Mouse (Mus musculus) cerebral cortex, adult 2 months (tissue): ENCODE results near the gene Brd2.

Experiments used
- WGBS: fragments of 180-500 bp; shearing (Covaris S2); methylation state at CpG from one replicate; pipeline ENCODE4 v1.1.7; 2018; 5-methylcytosine and 5-hydroxymethylcytosine counted together

Gene Brd2

DNA sequence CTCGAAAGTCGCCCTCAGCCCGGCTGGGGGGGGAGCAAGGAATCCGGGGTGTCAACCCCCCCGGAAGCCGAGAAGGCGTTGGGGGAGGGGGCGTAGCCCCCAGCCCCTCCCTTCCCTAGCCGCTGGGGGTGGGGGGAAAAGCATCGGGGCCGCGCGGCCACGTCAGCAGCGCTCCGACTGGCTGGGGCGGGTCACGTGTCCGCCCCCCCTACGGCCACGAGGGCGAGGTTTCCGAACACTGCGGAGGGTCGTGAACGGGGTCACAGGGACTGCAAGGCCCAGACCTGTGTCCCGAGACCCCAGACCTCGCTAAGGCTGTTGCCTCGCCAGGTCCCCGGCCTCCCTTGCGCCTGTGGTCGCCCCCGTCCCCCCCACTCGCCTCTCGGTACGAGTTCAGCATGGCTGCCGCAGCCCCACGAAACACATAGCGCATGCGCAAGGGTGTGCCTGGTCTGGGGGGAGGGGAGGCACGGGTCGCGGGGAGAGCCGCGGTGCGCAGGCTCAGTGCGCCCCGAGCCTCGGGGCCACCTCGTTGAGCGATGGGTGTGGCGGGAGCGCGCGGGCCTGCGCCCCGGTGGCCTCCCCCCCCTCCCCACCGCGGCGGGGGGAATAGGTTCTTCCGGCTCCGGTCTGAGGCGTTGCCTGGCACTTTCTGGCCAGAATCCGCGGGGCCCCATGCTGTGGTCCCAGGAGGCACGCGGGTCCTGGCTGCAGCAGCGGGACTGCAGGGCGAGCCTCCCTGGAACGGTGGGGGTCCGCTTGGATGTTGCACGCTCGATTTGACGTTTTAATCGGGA is at the start of gene Brd2:
Gene Brd2 (minus strand): TSS at position 447 of the 797 bp plus-strand sequence.
- under 1% methylated on average over 75 of the region's 75 CpGs for WGBS

DNA sequence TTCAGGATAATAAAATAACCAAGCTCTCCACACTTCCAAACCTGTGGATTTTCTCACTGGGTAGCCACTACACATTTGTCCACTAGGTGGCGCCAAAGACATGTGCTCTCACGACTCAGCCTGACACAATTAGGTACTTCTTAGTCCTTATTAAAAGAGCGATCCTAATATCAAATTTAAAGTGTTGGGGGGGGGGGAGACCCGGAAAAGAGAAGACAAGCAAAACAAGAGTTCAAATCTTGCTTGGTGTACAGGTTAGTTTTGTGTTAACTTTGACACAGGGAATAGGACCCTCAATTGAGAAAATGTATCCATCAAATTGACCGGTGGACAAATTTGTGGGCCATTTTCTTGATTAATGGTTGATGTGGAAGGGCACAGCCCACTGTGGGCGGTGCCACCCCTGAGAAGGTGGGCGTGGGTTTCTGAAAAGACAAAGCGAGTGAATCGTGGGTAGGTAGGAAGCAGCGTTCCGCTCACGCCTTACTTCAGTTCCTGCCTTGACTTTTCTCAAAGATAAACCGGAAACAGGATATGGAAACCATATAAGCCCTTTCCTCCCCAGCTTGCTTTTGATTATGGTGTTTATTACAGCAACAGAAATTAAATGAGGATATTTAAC is 48.6 kb upstream of the Brd2 start:
- 35% methylated on average over 13 of the region's 13 CpGs for WGBS

DNA sequence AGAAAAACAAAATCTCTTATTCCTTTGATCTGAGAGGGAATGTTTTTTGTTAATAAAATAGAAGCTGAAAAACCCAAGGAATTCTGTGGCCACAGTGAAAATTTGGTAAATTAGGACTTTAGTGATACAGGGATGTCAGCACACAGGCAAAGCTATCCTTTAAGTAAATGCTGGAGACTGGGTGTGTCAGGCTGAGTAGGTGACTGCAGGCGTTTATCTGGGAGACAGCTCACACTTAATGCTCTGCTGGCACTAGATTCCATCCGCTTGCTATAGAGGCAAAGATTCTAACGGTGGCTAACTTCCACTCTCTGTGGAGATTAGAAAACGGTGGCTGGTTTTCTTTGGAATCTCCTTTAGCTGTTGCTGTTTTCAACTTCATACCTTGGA is 48.0 kb upstream of the Brd2 start:
- 23% methylated on average over 4 of the region's 4 CpGs for WGBS

DNA sequence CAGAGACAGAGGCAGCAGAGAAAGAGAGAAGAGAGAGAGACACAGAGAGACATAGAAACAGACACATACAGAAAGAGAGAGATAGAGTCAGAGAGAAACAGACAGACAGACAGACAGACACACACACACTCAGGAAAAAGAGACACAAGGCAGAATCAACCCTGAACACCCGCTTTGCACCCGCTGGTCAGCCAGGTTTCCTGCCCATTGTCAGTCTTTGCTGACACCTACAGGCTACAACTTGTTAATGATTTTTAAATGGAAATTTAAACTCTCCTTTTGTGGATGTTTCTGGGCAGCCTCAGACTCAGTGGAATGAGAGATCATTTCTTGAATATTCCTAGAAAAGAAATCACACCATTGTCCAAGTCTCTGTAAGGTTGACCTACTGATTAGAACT is 46.8 kb upstream of the Brd2 start:
- WGBS = 2% methylated on average over 2 of the region's 2 CpGs

DNA sequence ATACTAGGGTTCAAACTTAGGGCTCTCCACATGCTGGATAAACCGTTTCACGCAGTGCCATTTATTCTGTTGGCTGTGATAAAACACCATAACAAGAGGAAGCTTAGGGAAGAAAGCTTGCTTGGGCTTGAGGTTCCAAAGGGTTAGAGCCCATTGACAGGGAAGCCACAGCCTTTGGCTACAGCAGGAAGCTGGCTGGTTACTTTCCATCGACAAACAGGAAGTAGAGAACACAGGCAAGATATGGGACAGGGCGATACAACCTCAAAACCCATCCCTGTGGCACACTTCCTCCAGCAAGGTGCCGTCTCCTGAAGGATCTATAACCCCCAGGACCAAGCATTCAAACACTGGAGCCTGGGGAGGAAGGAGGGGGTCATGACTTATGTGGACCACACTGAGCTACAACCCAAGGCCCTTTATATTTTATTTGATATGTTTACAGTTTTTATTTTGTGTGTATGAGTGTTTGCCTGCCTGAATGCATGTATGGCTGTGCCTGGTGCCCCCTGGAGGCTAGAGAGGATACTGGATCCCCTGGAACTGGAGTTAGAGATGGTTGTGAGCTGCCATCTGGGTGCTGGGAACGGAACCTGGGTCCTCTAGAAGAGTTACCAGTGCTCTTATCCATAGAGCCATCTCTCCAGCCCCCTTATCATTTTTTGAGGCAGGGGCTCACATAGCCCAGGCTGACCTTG is 42.7 kb upstream of the Brd2 start:
- WGBS = 82% methylated on average over 6 of the region's 6 CpGs

DNA sequence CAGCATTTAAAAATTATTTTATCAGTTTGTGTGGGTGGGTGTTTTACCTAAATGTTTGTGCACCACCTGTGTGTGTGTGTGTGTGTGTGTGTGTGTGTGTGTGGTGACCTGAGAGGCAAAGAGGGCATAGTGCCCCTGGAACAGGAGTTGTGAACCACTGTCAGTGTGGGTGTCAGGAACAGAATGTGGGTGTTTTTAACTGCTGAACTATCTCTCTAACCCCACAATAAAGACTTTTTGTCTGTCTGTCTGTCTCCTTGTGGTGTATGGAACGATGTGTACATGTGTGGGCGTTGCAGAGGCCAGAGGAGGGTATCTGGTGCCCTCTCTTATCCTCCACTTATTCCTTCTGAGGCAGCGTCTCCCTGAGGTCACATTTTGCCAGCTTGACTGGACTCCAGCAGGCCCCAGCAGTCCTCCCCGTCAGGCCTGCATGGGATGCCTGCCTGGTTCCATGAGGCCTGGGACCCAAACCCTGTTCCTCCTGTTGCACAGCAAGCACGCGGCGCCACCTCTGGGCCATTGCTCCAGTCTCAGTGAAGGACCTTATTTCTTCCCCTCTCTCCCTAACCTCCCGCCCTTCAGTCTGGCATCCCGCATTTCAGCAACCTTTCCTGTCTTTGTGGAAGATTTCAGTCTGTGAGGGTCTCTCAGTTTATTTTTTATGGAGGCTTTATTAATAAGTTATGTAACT is 41.9 kb upstream of the Brd2 start:
- 60% methylated on average over 9 of the region's 9 CpGs for WGBS

DNA sequence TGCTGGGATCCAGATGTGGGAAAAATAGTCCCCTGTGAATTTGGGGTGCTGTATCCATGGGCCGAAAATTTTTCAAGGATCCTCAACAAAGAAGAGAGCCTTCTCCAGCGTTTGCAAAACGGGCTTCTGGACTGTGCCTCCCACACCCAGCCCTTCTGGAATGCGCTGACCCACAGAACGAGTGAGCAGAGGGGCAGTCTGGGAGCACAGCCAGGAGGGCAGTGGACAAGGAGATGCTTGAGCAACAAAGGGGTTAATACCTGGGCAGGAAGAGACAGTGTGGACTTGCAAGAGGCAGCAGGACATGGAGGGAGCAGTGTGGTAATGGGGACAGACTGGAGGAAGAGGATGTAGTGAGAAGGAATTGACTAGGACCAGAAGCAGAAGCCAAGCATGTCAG is 33.1 kb upstream of the Brd2 start:
- WGBS = 65% methylated on average over 5 of the region's 5 CpGs

DNA sequence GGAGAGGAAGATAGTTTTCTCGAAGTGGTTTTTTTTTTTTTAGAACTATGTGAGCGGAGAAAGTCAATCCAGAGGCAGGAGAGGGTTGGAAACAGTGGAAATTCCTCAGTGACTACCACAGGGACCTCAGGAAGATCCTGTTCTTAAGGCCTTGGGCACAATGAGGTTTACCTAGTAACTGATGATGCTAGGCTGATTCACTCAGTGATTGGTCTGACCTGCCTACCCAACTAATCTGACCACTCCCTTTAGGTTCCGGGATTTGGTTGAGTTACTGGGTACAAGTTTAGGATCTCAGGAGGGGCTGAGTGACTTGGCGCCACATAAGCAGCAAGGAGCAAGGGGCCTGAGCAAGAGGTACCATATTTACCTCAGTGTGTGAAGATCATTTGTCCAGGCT is 30.5 kb upstream of the Brd2 start, which contains the start of gene H2-DMb1:
Gene H2-DMb1 (plus strand): TSS at position 150 of the 400 bp plus-strand sequence.
- 39% methylated on average over 4 of the region's 4 CpGs for WGBS

DNA sequence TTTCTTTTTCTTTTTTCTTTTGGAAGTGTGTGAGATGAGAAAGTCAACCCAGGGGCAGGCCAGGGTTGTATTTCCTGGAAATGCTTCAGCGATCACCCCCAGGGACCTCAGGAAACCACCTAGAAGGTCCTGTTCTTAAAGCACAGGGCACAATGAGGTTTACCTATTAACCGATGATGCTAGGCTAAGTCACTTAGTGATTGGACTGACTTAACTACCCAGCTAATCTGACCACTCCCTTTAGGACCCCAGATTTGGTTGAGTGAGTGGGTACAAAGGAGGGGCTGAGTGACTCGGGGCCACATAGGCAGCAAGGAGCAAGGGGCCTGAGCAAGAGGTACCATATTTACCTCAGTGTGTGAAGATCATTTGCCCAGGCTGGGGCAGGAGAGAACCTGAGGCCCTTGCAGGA is 22.5 kb upstream of the Brd2 start:
- WGBS = 87% methylated on average over 3 of the region's 3 CpGs

DNA sequence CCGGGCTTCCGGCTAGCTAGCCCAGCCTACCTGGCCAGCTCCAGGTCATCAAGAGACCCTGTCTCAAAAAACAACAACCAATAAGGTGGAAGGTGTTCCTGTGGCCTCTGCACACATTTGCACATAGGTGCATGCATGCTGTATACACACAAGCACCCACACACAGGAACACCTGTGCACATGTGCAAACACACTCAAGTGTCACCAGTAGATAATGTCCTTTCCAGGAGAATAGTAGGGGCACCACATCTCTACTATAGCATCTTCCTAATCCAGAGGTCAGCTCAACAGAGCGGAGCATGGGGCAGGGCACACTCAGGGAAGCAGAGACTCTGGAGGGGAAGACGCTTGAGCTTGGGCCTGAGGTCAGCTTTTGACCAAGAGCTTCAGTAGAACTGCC is 21.8 kb upstream of the Brd2 start:
- 92% methylated on average over 4 of the region's 4 CpGs for WGBS

DNA sequence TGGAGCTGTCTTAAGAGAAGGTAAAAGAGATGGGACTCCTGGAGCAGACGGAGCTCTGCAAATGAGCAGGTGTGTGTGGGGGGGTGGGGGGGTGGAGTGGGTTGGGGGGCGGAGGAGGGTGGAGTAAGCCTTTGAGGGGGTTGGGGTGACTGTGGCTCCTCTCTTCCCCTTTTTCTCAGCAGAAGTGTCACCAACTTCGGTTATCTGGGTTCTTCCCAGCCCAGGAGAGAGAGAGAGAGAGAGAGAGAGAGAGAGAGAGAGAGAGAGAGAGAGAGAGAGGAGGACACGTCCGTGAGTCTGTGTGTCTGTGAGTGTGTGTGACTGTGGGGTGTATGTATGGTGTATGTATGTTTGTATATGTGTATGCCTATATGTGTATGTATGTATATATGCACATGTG is 21.0 kb upstream of the Brd2 start:
- 71% methylated on average over 5 of the region's 5 CpGs for WGBS

DNA sequence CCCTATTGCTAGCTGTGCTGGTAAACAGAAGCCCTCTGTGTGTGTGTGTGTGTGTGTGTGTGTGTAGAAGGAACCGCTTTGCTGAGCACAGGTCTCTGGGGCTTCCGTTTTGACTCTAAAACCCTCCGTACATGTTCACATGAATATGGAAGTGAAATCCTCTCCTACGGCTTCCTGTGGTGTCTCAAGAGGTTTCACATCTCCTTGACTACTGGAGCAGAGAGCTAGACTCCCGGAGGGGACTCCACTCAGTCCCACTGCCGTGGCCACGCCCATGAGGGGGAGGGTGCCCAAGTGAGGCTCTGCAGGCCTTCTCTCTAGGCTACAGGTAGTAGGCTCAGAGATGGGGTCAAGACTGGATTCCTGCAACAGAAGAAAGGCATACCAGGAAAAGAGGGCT is 20.6 kb upstream of the Brd2 start, which contains the start of gene H2-DMb2:
Gene H2-DMb2 (plus strand): TSS at position 275 of the 400 bp plus-strand sequence.
- WGBS = 29% methylated on average over 7 of the region's 7 CpGs

DNA sequence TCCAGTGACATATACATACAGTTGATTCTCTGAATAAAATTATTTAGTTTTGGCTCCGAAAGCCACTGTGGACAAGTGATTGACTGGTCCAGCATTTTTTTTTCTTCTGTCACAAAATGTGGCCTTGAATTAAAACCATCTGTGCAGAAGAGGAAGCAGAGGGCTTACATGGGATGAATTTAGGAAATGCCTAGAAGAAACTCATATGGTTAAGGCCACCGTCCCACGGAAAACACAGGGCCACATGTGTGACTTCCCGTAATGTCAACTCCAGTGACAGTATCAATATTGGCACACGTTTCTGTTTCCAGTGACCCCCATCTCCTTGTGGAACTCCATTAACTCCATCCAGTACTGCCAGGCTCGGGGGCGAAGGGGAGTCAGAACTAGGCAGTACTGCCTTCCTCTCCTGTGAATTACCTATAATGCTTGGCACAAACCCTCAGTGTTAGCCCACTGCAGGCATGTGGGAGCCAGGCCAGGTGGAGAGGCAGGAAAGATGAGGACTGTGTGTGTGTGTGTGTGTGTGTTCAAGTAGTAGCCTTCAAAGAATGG is 20.1 kb upstream of the Brd2 start:
- WGBS = 84% methylated on average over 7 of the region's 7 CpGs

DNA sequence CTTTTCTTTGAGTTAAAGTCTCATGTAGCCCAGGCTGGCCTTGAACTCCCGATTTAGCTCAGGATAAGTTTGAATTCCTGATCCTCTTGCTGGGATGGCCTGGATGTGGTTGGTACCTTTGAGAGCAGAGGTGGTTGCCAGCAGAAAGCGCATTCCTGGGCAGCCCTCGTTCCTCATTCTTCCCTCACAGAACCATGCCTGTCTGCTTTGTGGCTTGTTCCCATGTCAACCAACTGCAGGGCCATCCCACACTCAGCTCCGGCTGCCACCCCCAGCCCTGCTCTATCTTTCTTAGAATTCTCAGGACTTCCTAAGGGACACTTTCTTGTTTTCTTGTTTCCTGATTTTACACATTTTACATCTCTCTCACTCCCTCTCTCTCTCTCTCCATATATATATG is 19.0 kb upstream of the Brd2 start:
- WGBS = 46% methylated on average over 4 of the region's 4 CpGs

DNA sequence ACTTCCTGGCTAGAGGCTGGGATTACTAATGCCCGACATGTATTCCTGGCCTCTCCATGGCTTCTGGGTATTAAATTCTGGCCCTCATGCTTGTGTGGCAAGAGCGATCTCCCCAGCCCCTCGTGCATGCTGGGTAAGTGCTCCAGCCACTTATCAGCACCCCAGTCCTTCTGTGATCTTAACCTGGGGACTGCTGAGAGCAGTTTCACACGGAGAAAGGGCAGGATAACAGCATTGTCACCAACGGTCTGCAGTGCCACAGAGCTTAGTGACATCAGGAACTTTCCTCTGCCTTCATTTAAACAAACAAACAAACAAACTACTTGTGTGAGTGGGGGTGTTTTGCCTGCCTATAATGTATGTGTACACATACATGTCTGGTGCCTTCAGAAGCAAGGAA is 17.8 kb upstream of the Brd2 start:
- 43% methylated on average over 5 of the region's 5 CpGs for WGBS

DNA sequence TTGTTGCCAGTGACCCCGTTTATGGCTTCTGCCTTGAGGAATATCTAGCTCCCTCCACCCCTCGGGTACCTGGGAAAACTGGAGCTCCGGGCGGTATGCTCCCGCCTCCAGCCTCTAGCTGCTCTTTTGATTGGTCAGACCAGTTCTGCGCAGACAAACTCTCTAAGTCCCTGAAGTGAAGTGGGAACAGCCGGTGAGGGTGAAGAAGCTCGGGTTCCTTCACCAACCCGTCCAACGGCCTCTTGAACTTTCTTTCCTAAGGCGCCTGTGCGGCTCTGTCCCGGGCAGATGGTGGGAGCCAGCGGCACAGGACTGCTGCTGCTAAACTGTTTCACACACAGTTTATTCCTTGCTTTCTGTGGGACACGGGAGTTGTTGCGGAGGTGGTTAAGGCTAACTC is 17.0 kb upstream of the Brd2 start:
- WGBS = 12% methylated on average over 16 of the region's 16 CpGs

DNA sequence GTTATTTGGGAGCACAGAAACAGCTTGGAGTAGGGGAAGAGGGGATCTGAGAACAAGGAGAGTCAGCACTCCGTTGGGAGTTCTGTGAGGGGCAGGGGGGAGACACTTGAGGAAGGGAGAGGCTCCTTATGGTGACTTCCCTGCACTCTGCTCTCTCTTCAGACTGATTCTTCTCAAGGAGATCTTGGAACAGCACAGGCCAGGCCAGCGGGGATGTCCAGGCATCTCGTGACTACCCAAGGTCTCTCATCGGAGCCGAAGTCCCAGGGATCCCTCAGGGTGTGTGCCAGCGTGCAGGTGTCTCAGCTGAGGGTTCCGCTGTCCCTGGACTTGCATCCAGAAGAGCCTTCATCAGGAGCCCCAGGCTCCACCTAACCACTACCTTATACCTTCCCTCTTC is 16.2 kb upstream of the Brd2 start:
- WGBS = 90% methylated on average over 7 of the region's 7 CpGs

DNA sequence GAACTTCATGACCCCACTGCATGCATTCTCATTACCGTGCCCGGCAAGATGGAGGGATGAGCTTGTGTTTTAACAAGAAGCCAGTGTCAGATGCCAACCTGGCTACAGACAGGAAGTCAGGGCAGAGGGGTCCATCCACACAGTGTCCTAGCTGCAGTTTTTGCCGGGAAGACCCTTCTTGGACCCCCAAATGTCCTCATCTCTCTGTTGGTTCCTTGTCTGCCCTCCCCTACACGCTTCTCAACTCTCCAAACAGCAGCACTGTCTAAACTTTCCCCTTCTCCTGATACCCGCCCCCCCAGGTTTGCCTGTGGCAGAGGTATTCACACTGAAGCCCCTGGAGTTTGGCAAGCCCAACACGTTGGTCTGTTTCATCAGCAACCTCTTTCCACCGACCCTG is 15.2 kb upstream of the Brd2 start:
- WGBS = 83% methylated on average over 7 of the region's 7 CpGs

DNA sequence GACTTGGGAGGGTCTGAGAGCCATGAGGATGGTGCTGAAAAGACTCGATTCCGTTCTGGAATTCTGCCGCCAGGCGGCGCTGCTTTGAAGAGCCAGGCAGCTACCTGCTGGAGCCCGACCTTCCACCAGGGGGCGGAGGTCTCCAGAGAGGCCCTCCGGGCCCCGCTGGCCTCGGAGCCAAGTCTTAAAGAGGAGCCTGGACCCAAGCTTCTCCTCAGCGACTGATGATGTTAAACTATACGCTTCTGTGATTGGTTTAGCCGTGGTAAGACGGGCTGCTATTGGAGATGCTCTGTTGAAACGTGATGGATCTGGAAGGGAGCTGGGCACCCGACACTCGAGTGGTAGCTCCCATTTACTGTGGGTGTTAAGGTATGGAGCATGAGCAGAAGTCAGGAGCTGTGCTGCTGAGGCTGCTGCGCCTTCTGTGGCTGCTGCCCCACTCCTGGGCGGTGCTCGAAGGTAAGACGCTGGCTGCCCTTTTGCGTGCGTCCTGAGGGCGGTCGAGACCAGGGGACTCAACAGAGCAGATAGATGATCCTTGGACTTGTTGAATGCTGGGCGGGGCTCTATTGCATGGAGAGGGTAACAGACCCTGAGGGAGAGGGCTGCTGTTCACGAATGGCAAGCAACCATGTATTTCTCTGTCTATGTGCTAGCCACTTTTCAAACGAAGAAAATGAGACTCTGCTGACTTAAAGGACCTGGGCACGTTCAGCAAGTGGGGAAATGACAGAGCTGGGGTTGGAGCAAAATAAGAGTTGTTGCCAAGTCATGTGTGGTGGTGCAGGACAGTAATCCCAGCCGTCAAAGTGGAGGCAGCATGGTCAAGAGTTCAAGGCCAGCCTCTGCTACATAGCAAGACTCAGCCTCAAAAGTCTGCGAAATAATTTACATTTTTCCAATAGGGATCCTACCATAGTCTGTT is 13.1 kb upstream of the Brd2 start:
- WGBS = 5% methylated on average over 31 of the region's 31 CpGs

DNA sequence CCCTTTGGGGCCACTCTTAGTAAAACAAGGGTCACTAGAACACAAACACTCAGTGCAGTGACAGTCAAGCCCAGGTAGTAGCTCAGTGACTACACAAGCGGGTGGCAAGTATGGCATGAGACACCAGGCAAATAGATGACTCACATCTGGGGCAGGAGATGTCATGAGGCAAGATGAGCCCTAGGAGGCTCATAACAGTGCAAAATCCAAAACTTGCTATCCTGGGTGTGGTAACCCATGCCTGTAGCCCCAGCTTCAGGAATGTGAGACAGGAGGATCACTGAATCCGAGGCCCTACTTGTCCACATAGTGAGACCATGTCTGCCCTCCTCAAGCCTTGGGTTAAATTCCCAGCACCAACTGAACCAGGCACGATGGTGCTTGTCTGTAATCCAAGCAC is 12.0 kb upstream of the Brd2 start:
- WGBS = 88% methylated on average over 3 of the region's 3 CpGs

DNA sequence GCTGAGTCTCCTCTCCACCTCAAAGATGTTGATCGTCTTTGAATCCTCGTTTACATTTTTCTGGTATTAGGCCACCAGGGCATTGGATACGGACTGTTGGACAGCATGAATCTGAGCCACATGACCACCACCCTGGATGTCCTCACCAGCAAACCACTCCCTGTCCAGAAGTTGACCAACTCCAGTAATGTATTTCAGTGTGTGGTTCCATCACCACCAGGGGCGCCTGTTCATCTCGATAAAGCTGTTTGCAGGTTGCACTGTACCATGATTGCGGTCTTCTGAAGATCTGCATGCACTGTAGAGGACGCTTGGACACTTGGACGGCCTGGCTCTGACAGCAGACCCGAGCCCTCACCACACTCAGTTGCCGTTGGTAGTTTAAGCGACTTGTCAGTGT is 10.9 kb upstream of the Brd2 start:
- 80% methylated on average over 11 of the region's 11 CpGs for WGBS
